Mouse (Mus musculus): Measurements from ENCODE around the gene Atg14. TPM values are rescaled to one million over a fixed set of nuclear protein-coding genes. Genes with fewer than 3 reads are reported as not detected.

Atg14 gene
- polyA plus RNA-seq, 2 experiments, result 3.7 to 5.9 TPM

- Histone ChIP-seq H3K27ac (no peak overlapping the region), H3K36me3 (replicated peaks; ENCODE audit: control insufficient read depth, insufficient read depth, low read depth) (no peaks in the 10 kb centered on the region), H3K9ac (replicated peaks) (no peak overlapping the region), H3K4me2 (ENCODE audit: low read depth) (no peak overlapping the region), H3K4me1 (replicated peaks; ENCODE audit: control insufficient read depth in 2 of 2, insufficient read depth in 2 of 2, low read length in 1 of 2) (peaks cover 4 to 6% of the 10 kb centered on the region in 2 experiments), H3K9me3 (ENCODE audit: control insufficient read depth, low read length) (no peaks in the 10 kb centered on the region), H3K4me3 (ENCODE audit: insufficient read depth in 1 of 2, low read depth in 2 of 2, low read length in 2 of 2) (no peak overlapping the region), H3K27me3 (ENCODE audit: control insufficient read depth, insufficient read depth, low read length) (no peaks in the 10 kb centered on the region)
- TF ChIP-seq CTCF (IDR thresholded peaks at IDR 0.05; ENCODE audit: low read depth) (no peak), EP300 (IDR thresholded peaks at IDR 0.05; ENCODE audit: low read depth) (no peak)
- 79% methylated on average over 2 of the region's 2 CpGs for WGBS (ENCODE audit: insufficient replicate concordance)
- ATAC-seq (ENCODE audit: insufficient read depth) (no peak), DNase-seq (ENCODE audit: low read depth in 3 of 3, low spot score in 3 of 3) (no peak)
Observed at GRCm38 (mm10) chr14:47578086-47578485, 7.6 kb upstream of the Atg14 start.

- Histone ChIP-seq H3K9me3 (ENCODE audit: control insufficient read depth, low read length) (no peaks in the 10 kb centered on the region), H3K9ac (replicated peaks) (no peak overlapping the region), H3K27ac (no peak overlapping the region), H3K4me3 (ENCODE audit: insufficient read depth in 1 of 2, low read depth in 2 of 2, low read length in 2 of 2) (no peak overlapping the region), H3K27me3 (ENCODE audit: control insufficient read depth, insufficient read depth, low read length) (no peaks in the 10 kb centered on the region), H3K4me2 (ENCODE audit: low read depth) (no peak overlapping the region), H3K4me1 (replicated peaks; ENCODE audit: control insufficient read depth in 2 of 2, insufficient read depth in 2 of 2, low read length in 1 of 2) (peaks cover 4 to 6% of the 10 kb centered on the region in 2 experiments), H3K36me3 (replicated peaks; ENCODE audit: control insufficient read depth, insufficient read depth, low read depth) (no peaks in the 10 kb centered on the region)
- DNase-seq (ENCODE audit: low read depth in 3 of 3, low spot score in 3 of 3) (no peak), ATAC-seq (ENCODE audit: insufficient read depth) (no peak)
- WGBS (ENCODE audit: insufficient replicate concordance), result 48% methylated on average over 4 of the region's 4 CpGs
- TF ChIP-seq EP300 (IDR thresholded peaks at IDR 0.05; ENCODE audit: low read depth) (no peak), CTCF (IDR thresholded peaks at IDR 0.05; ENCODE audit: low read depth) (no peak)
Observed at GRCm38 (mm10) chr14:47576687-47577086, 6.2 kb upstream of the Atg14 start.

DNA sequence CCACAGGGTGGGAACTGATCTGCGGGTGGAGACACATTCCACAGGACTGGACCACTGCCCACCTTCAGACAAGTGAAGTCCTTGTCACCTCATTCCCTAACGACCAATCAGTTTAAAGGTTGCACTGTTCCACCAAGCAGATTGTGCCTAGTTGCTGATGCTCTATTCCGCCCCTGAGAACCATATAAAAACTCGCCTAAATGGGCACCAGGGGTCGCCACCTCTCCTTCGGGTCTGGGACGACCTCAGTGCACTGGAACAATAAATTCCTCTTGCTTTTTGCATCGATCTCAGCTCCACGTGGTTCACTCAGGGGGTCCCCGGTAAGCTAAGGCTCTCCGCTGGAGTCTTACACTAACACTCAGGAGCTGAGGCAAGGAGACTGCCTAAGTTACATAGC is 4.3 kb upstream of the Atg14 start:
- no peak overlapping the region for H3K9ac ChIP-seq (replicated peaks)
- ATAC-seq (ENCODE audit: insufficient read depth), result no peak
- no peaks in the 10 kb centered on the region for H3K27me3 ChIP-seq (ENCODE audit: control insufficient read depth, insufficient read depth, low read length)
- peak; percentile 50 for TF ChIP-seq CTCF (IDR thresholded peaks at IDR 0.05; ENCODE audit: low read depth)
- no peak for TF ChIP-seq EP300 (IDR thresholded peaks at IDR 0.05; ENCODE audit: low read depth)
- no peak overlapping the region for H3K4me2 ChIP-seq (ENCODE audit: low read depth)
- no peak overlapping the region for H3K4me3 ChIP-seq (ENCODE audit: insufficient read depth in 1 of 2, low read depth in 2 of 2, low read length in 2 of 2)
- H3K4me1 ChIP-seq (replicated peaks; ENCODE audit: control insufficient read depth in 2 of 2, insufficient read depth in 2 of 2, low read length in 1 of 2), result no peaks in the 10 kb centered on the region
- H3K9me3 ChIP-seq (ENCODE audit: control insufficient read depth, low read length), result no peaks in the 10 kb centered on the region
- no peak for DNase-seq (ENCODE audit: low read depth in 3 of 3, low spot score in 3 of 3)
- WGBS (ENCODE audit: insufficient replicate concordance), result 55% methylated on average over 11 of the region's 11 CpGs
- H3K36me3 ChIP-seq (replicated peaks; ENCODE audit: control insufficient read depth, insufficient read depth, low read depth), result no peaks in the 10 kb centered on the region
- no peak overlapping the region for H3K27ac ChIP-seq

- Histone ChIP-seq H3K9me3 (ENCODE audit: control insufficient read depth, low read length) (no peaks in the 10 kb centered on the region), H3K9ac (replicated peaks) (no peak overlapping the region), H3K4me1 (replicated peaks; ENCODE audit: control insufficient read depth in 2 of 2, insufficient read depth in 2 of 2, low read length in 1 of 2) (peaks cover 0 to under 1% of the 10 kb centered on the region in 2 experiments; a peak in 1 of 4 replicates), H3K27ac (no peak overlapping the region), H3K27me3 (ENCODE audit: control insufficient read depth, insufficient read depth, low read length) (no peaks in the 10 kb centered on the region), H3K4me3 (ENCODE audit: insufficient read depth in 1 of 2, low read depth in 2 of 2, low read length in 2 of 2) (no peak overlapping the region), H3K36me3 (replicated peaks; ENCODE audit: control insufficient read depth, insufficient read depth, low read depth) (no peaks in the 10 kb centered on the region), H3K4me2 (ENCODE audit: low read depth) (no peak overlapping the region)
- DNase-seq (ENCODE audit: low read depth in 3 of 3, low spot score in 3 of 3) (no peak), ATAC-seq (ENCODE audit: insufficient read depth) (no peak)
- TF ChIP-seq EP300 (IDR thresholded peaks at IDR 0.05; ENCODE audit: low read depth) (no peak), CTCF (IDR thresholded peaks at IDR 0.05; ENCODE audit: low read depth) (no peak)
- WGBS (ENCODE audit: insufficient replicate concordance), result 71% methylated on average over 4 of the region's 4 CpGs
Observed at GRCm38 (mm10) chr14:47572707-47573106, 2.3 kb upstream of the Atg14 start.

GRCm38 (mm10) chr14:47567962-47568652 is 2.3 kb downstream of the Atg14 start:
- H3K4me1 ChIP-seq (replicated peaks; ENCODE audit: control insufficient read depth in 2 of 2, insufficient read depth in 2 of 2, low read length in 1 of 2), result peaks cover 5 to 7% of the 10 kb centered on the region in 2 experiments
- DNase-seq (ENCODE audit: low read depth in 3 of 3, low spot score in 3 of 3), result peak; percentile 89 to 92 (median 90)
- peak overlapping the region; percentile 34 for H3K27ac ChIP-seq
- H3K4me2 ChIP-seq (ENCODE audit: low read depth), result peak overlapping the region; percentile 75
- H3K9ac ChIP-seq (replicated peaks), result peak overlapping the region; percentile 80
- no peaks in the 10 kb centered on the region for H3K36me3 ChIP-seq (replicated peaks; ENCODE audit: control insufficient read depth, insufficient read depth, low read depth)
- H3K9me3 ChIP-seq (ENCODE audit: control insufficient read depth, low read length), result no peaks in the 10 kb centered on the region
- TF ChIP-seq EP300 (IDR thresholded peaks at IDR 0.05; ENCODE audit: low read depth) (no peak), CTCF (IDR thresholded peaks at IDR 0.05; ENCODE audit: low read depth) (no peak)
- H3K27me3 ChIP-seq (ENCODE audit: control insufficient read depth, insufficient read depth, low read length), result no peaks in the 10 kb centered on the region
- 0% methylated on average over 46 of the region's 46 CpGs for WGBS (ENCODE audit: insufficient replicate concordance)
- ATAC-seq (ENCODE audit: insufficient read depth), result peak; percentile 96
- peak overlapping the region; percentile 87 to 99 for H3K4me3 ChIP-seq (ENCODE audit: insufficient read depth in 1 of 2, low read depth in 2 of 2, low read length in 2 of 2)
